Mouse (Mus musculus): ENCODE results near the gene Slc8b1. TPM values are rescaled to one million over a fixed set of nuclear protein-coding genes. Genes with fewer than 3 reads are reported as not detected.
A peak's percentile ranks its signal among the peaks of the same experiment; 100 is the strongest.

Gene Slc8b1
- 1 to 10 TPM; 3.3 to 4.6 TPM for total RNA-seq (2021)

GRCm38 (mm10) chr5:120510982-120511642 is at the start of gene Slc8b1:
Slc8b1 (plus strand) TSS chr5:120511168.
- intact Hi-C loops (cut with DNase I) = loop anchor here (5.0 kb wide), 1 partner anchor 91 kb away; no protein-coding TSS in a partner anchor

DNA sequence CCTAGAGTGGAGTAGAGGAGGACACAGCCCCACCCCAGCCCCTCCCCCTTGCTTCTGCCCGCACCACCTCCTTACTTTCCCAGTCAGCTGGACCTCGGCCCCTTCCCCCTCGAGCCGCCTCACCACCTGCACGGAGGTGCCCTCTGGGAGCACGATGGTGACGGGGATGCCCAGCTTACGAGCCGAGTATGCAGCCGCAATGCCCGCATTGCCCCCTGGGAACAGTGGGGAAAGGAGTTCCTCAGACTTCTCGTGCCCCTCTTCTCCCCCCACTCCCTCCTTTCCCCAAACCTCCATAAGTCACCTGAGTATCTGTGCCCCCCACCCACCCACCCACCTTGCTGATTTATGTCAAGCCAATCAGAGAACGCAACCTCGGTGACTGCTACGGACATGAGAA is 49.1 kb upstream of the Slc8b1 start:
- no peak for DNase-seq
- intact Hi-C loops (cut with DNase I) = no loop called here

More at GRCm38 (mm10) chr5:120510982-120511642, at the start of gene Slc8b1:
- peak; percentile 93 for DNase-seq

DNA sequence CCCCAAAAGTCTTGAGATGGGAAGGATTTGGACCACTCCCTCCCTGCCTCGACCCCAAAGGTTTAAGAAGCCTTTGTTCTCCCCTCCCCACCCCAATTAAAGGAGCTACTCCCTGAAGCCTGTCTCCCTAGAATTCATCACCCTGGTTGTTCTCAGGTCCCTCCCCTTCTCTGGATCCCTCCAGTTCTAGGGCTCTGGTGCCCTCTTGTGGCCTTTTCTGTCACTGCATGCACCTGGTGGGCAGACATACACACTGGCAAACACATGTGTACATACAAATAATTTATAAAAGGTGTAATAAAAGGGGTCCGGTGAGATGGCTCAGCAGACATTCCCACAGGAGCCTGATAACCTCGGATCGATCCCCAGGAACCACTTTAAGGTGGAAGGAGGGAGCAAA is 46.6 kb upstream of the Slc8b1 start:
- no peak for DNase-seq

DNA sequence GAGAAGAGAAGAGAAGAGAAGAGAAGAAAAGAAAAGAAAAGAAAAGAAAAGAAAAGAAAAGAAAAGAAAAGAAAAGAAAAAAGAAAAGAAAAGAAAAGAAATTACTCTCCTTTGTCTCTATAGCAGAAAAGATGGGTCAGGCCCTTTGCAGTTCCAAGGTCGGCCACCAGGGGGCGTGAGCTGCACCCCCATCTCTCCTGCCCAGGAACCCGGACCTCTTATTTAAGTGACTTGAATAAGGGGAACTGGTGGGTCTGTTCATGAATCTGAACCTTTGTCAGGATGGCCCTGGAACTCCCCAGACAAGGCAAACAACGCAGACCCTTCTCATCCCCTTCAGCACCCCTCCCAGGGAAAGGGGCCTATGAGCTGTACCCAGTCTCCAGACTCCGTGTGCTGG is 45.9 kb upstream of the Slc8b1 start:
- intact Hi-C loops (cut with DNase I) = no loop called here
- peak; percentile 48 for DNase-seq

More for the DNA sequence above, 46.6 kb upstream of the Slc8b1 start:
- intact Hi-C loops (cut with DNase I) = no loop called here

DNA sequence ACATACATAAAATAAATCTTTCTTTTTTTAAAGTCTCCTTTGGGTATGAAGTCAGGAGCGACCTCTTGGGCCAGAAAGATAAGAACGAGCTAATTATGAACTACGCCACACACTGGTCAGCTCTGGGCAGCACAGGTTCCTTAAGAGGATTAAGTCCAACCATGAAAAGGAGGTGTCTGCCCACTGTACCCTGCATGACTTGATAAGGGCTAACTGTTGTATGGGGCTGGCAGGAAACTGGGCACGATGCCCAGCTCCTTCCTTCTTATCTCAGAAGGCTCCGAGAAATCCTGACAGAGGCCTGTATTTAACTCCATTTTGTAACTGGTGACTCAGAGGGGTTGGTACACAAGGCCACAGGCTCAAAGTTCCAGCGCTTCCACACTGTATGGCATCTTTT is 45.1 kb upstream of the Slc8b1 start:
- no peak for DNase-seq
- intact Hi-C loops (cut with DNase I) = no loop called here

DNA sequence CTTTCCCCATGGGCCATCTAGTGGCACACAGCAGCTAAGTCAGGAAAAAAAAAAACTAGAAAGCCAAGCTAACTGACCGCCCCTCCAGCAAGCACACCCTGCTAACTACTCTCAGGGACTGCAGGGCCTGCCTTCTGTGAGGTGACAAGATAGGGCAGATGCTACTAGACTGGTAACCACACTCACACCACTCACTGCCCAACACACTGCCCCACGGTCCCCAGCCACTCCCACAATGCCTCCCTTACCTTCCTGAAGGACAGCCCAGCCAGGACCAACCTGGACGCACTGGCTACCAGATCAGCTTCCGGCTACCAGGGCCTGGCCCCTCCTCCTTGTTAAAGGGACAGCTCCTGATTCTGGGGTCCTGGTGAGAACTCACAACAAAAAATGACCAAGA is 43.9 kb upstream of the Slc8b1 start:
- intact Hi-C loops (cut with DNase I) = no loop called here
- DNase-seq = no peak

GRCm38 (mm10) chr5:120468336-120468735 is 42.6 kb upstream of the Slc8b1 start:
- no peak for DNase-seq
- intact Hi-C loops (cut with DNase I) = no loop called here

- intact Hi-C loops (cut with DNase I) = no loop called here
- no peak for DNase-seq
Observed at GRCm38 (mm10) chr5:120468830-120469229, 42.1 kb upstream of the Slc8b1 start.

DNA sequence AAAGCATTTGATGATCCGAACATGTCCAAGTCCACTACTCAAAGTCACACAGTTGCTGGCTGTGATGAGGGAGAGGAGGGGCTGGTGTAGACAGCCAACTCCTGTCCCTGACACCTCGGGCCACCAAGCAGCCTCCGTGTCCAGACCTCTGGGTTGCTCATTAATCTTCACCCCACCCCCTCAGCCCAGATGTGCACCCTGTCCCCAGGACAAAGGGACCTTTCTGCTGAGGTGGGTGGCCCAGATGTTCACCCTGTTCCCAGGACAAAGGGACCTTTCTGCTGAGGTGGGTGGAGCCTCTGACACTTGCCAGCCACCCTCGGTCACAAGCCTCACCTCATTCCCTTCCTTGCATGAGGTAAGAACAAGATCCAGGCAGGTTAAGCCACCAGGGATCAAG is 39.4 kb upstream of the Slc8b1 start:
- intact Hi-C loops (cut with DNase I) = no loop called here
- no peak for DNase-seq

- intact Hi-C loops (cut with DNase I) = no loop called here
- no peak for DNase-seq
Observed at GRCm38 (mm10) chr5:120472770-120473169, 38.2 kb upstream of the Slc8b1 start, which contains the start of gene Sdsl. Sdsl (minus strand) TSS chr5:120472810.

- intact Hi-C loops (cut with DNase I) = no loop called here
- DNase-seq = no peak
Observed at GRCm38 (mm10) chr5:120473361-120473760, 37.6 kb upstream of the Slc8b1 start.

GRCm38 (mm10) chr5:120475861-120476260 is 35.1 kb upstream of the Slc8b1 start:
- DNase-seq = no peak
- intact Hi-C loops (cut with DNase I) = no loop called here

DNA sequence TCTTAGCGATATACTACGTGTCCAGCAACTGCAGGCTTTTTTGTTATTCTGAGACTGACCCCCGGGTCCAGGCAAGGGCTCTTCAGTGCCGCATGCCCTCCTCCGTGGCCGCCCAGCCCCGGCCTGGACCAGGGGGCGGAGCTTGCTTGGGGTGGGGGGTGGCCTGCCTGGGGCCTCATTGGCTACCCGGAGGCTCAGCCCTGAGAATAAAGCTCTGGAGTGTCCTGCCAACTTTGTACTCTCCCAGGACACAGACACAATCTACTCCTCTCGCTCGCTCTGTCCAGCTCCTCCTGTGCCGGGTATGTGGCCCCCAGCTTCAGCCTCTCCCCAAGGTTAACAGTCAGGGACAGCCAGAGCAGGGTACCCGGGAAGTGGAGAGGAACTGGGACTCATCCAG is 34.7 kb upstream of the Slc8b1 start, which contains the start of gene Sds:
Gene Sds, plus strand, starts transcription at position 231 of the 400 bp plus-strand sequence.
- intact Hi-C loops (cut with DNase I) = no loop called here
- DNase-seq = no peak

- no peak for DNase-seq
- intact Hi-C loops (cut with DNase I) = no loop called here
Observed at GRCm38 (mm10) chr5:120477993-120478392, 33.0 kb upstream of the Slc8b1 start.

DNA sequence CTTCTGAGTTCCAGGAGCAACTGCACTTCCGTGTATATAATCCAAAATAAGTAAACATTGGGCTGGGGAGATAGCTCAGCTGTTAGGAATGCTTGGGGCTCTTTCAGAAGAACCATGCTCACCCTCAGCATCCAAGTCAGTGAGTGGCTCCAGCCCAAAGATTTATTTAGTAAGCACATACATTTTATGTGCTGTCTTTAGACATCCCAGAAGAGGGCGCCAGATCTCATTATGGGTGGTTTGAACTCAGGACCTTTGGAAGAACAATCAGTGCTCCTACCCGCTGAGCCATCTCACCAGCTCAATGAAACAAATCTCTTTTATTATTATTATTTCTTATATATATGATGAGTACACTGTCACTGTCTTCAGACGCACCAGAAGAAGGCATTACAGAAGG is 31.4 kb upstream of the Slc8b1 start:
- no peak for DNase-seq
- intact Hi-C loops (cut with DNase I) = no loop called here

- DNase-seq = no peak
- intact Hi-C loops (cut with DNase I) = no loop called here
Observed at GRCm38 (mm10) chr5:120481205-120481604, 29.8 kb upstream of the Slc8b1 start.

- no peak for DNase-seq
- intact Hi-C loops (cut with DNase I) = no loop called here
Observed at GRCm38 (mm10) chr5:120483399-120483798, 27.6 kb upstream of the Slc8b1 start.

- intact Hi-C loops (cut with DNase I) = no loop called here
- DNase-seq = no peak
Observed at GRCm38 (mm10) chr5:120487844-120488243, 23.1 kb upstream of the Slc8b1 start.

GRCm38 (mm10) chr5:120490679-120491192 is 20.2 kb upstream of the Slc8b1 start:
- DNase-seq = peak; percentile 70
- intact Hi-C loops (cut with DNase I) = no loop called here

DNA sequence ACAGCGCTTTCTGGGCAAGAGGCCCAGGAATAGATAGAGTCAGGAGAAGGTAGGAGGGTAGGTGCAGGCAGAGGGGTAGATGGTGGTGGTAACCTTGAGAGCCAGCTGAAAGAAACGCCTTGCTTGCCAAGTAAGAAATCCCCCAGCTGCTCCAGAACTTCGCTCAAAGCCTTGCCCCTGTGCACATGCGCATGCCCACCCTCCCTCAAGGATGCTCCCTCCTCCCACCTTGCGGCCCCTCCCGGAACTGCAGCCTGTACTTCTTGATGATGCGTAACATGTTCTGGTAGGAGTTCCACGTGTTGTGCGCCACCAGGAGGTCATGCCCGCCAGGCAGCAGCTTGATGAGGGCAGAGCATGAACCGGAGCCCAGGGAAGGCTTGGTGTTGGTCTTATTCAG is 18.5 kb upstream of the Slc8b1 start:
- intact Hi-C loops (cut with DNase I) = no loop called here
- peak; percentile 63 for DNase-seq

DNA sequence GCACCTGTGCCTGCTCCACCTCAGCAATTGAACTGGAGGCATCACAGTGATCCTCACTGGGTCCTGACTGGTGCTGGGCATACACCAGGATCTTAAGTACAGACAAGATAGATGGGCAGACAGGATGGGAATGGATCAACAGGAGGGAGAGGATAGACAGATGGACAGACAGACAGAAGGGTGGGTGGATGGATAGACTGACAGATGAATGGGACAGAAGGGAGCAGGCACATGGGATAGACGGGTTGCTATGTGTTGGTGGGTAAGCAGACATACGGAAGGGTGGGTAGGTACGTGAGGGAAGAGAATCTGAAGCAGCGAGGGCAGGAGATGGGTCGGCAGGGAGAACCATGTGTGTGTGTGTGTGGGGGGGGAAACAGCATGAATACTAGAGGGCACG is 17.5 kb upstream of the Slc8b1 start:
- intact Hi-C loops (cut with DNase I) = no loop called here
- DNase-seq = no peak

DNA sequence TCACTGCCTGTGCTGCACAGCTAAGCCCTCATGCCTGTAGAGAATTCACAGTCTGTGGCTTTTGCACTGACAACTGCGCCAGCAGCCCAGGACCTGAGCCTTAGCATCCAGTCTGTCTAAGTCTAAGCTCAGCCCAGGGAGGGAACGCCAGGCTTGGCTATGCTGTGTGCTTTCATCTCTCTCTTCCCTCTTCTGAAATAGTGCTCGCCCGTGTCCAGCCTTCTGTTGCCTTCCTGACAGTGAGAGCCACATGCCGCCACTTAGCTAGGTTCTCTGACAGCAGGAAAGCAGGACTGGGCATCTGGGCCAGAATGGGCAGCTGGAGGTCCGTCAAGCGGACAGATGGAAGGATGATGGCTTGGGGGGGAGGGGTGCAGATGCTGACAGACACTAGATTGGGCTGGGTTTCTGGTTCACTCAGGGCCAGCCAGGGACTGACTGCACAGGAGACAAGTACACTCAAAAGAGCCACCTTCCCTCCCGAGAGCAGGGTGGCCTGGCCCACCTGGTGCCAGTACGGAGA is 17.0 kb upstream of the Slc8b1 start:
- intact Hi-C loops (cut with DNase I) = no loop called here
- peak; percentile 68 for DNase-seq

All from left cerebral cortex, postnatal 4 days (tissue).